Mouse (Mus musculus): ENCODE data around the gene Phactr2. TPM values are rescaled to one million over a fixed set of nuclear protein-coding genes. Genes with fewer than 3 reads are reported as not detected.

The Phactr2 gene
- polyA plus RNA-seq, 1 experiment from 2014 or later: 24.0 TPM

DNA sequence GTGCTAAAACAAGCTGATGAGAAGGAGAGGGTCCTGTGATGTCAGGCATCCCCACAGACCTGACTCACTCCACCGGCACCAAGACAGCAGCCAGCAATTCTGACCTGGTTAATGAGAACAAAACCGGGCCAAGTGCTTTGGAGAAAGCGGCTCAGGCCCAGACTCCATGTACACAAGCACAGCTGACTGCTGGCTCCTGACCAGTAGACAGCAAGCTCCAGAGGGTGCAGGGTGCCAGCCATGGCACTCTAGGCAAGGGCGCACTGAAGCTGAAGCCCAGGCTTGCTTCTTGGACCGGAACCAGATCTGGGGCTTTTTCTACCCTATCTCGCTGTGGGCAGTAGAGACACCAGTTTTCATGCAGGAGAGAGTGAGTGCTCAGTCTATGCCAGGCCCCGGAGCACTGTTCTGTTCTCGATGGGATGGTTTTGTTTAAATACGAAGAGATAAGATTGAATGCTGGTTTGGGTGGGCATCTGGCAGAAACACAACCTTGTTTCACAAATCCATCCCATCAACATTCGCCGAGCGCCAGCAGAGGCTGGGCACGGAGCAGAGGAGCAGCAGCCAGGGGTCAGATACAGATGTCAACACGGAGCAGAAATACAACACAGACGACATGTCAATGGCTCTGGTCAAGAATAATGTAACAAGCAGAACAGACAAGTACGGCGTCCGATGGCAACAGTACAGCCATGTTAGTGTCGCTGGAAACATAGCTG is 61.8 kb downstream of the Phactr2 start:
- WGBS: 92% methylated on average over 19 of the region's 19 CpGs
- H3K27me3 ChIP-seq (ENCODE audit: control insufficient read depth, insufficient read depth, low read length): no peaks in the 10 kb centered on the region
- H3K4me2 ChIP-seq (ENCODE audit: low read depth, low read length): no peak overlapping the region
- H3K36me3 ChIP-seq (replicated peaks; ENCODE audit: control insufficient read depth, insufficient read depth, low read depth, low read length): no peaks in the 10 kb centered on the region
- H3K9me3 ChIP-seq (replicated peaks; ENCODE audit: control insufficient read depth, low read length): no peaks in the 10 kb centered on the region
- no peaks in the 10 kb centered on the region for H3K4me1 ChIP-seq (ENCODE audit: control insufficient read depth, insufficient read depth, low read length)
- no peak overlapping the region for H3K9ac ChIP-seq (replicated peaks; ENCODE audit: low read length)
- no peak overlapping the region for H3K27ac ChIP-seq (replicated peaks; ENCODE audit: low read depth, low read length)
- DNase-seq (ENCODE audit: low spot score) (no peak), ATAC-seq (replicated peaks; ENCODE audit: insufficient number of reproducible peaks, low FRiP score, low TSS enrichment, low read depth) (no peak)
- H3K4me3 ChIP-seq (ENCODE audit: low read depth, low read length): no peak overlapping the region

GRCm38 (mm10) chr10:13411056-13411455 is 63.2 kb downstream of the Phactr2 start:
- H3K4me2 ChIP-seq (ENCODE audit: low read depth, low read length): no peak overlapping the region
- no peaks in the 10 kb centered on the region for H3K36me3 ChIP-seq (replicated peaks; ENCODE audit: control insufficient read depth, insufficient read depth, low read depth, low read length)
- H3K27ac ChIP-seq (replicated peaks; ENCODE audit: low read depth, low read length): no peak overlapping the region
- no peaks in the 10 kb centered on the region for H3K4me1 ChIP-seq (ENCODE audit: control insufficient read depth, insufficient read depth, low read length)
- H3K27me3 ChIP-seq (ENCODE audit: control insufficient read depth, insufficient read depth, low read length): no peaks in the 10 kb centered on the region
- 88% methylated on average over 3 of the region's 3 CpGs for WGBS
- ATAC-seq (replicated peaks; ENCODE audit: insufficient number of reproducible peaks, low FRiP score, low TSS enrichment, low read depth): no peak
- H3K9ac ChIP-seq (replicated peaks; ENCODE audit: low read length): no peak overlapping the region
- no peaks in the 10 kb centered on the region for H3K9me3 ChIP-seq (replicated peaks; ENCODE audit: control insufficient read depth, low read length)
- H3K4me3 ChIP-seq (ENCODE audit: low read depth, low read length): no peak overlapping the region
- DNase-seq (ENCODE audit: low spot score): no peak

GRCm38 (mm10) chr10:13401971-13402370 is 72.2 kb downstream of the Phactr2 start:
- DNase-seq (ENCODE audit: low spot score) (no peak), ATAC-seq (replicated peaks; ENCODE audit: insufficient number of reproducible peaks, low FRiP score, low TSS enrichment, low read depth) (no peak)
- 70% methylated on average over 1 of the region's 1 CpGs for WGBS

GRCm38 (mm10) chr10:13395753-13396152 is 78.5 kb downstream of the Phactr2 start:
- Histone ChIP-seq H3K27ac (replicated peaks; ENCODE audit: low read depth, low read length) (no peak overlapping the region), H3K4me2 (ENCODE audit: low read depth, low read length) (no peak overlapping the region), H3K9ac (replicated peaks; ENCODE audit: low read length) (no peak overlapping the region), H3K4me1 (ENCODE audit: control insufficient read depth, insufficient read depth, low read length) (no peaks in the 10 kb centered on the region), H3K27me3 (ENCODE audit: control insufficient read depth, insufficient read depth, low read length) (no peaks in the 10 kb centered on the region), H3K4me3 (ENCODE audit: low read depth, low read length) (no peak overlapping the region), H3K9me3 (replicated peaks; ENCODE audit: control insufficient read depth, low read length) (no peaks in the 10 kb centered on the region), H3K36me3 (replicated peaks; ENCODE audit: control insufficient read depth, insufficient read depth, low read depth, low read length) (no peaks in the 10 kb centered on the region)
- ATAC-seq (replicated peaks; ENCODE audit: insufficient number of reproducible peaks, low FRiP score, low TSS enrichment, low read depth) (no peak), DNase-seq (ENCODE audit: low spot score) (no peak)
- 91% methylated on average over 3 of the region's 3 CpGs for WGBS

More at GRCm38 (mm10) chr10:13401971-13402370, 72.2 kb downstream of the Phactr2 start:
- H3K4me1 ChIP-seq (ENCODE audit: control insufficient read depth, insufficient read depth, low read length): no peaks in the 10 kb centered on the region
- no peaks in the 10 kb centered on the region for H3K36me3 ChIP-seq (replicated peaks; ENCODE audit: control insufficient read depth, insufficient read depth, low read depth, low read length)
- H3K27me3 ChIP-seq (ENCODE audit: control insufficient read depth, insufficient read depth, low read length): no peaks in the 10 kb centered on the region
- H3K9ac ChIP-seq (replicated peaks; ENCODE audit: low read length): no peak overlapping the region
- no peak overlapping the region for H3K4me3 ChIP-seq (ENCODE audit: low read depth, low read length)
- H3K27ac ChIP-seq (replicated peaks; ENCODE audit: low read depth, low read length): no peak overlapping the region
- H3K9me3 ChIP-seq (replicated peaks; ENCODE audit: control insufficient read depth, low read length): no peaks in the 10 kb centered on the region
- no peak overlapping the region for H3K4me2 ChIP-seq (ENCODE audit: low read depth, low read length)

DNA sequence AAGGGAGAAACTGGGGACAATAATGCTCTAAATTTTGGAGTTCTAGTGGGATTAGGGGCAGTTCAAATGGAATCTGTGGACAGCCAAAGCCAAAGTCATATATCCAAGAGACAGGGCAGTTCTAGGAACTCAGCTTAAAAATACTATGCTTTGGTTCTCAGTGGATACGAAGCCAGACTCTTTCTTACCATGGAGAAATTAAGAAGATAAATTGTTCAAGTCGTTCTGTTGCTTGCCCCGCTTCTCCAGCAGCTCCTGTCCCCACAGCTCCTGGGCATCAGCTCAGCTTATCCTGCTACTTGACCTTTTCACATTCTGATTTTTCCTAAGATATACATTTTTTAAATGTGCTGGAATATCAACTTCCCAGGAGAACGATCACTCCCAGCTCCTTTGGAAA is 80.2 kb downstream of the Phactr2 start:
- WGBS: 86% methylated on average over 4 of the region's 4 CpGs

GRCm38 (mm10) chr10:13388116-13388922 is 85.9 kb downstream of the Phactr2 start:
- peak overlapping the region; percentile 19 for H3K4me2 ChIP-seq (ENCODE audit: low read depth, low read length)
- 18% methylated on average over 11 of the region's 11 CpGs for WGBS
- no peak for ATAC-seq (replicated peaks; ENCODE audit: insufficient number of reproducible peaks, low FRiP score, low TSS enrichment, low read depth)
- H3K4me1 ChIP-seq (ENCODE audit: control insufficient read depth, insufficient read depth, low read length): no peaks in the 10 kb centered on the region
- no peak overlapping the region for H3K27ac ChIP-seq (replicated peaks; ENCODE audit: low read depth, low read length)
- H3K4me3 ChIP-seq (ENCODE audit: low read depth, low read length): no peak overlapping the region
- peak; percentile 36 for DNase-seq (ENCODE audit: low spot score)
- H3K9ac ChIP-seq (replicated peaks; ENCODE audit: low read length): 0 out of 2 replicates have a peak overlapping the region, but pooled peaks have one; percentile 13
- H3K9me3 ChIP-seq (replicated peaks; ENCODE audit: control insufficient read depth, low read length): no peaks in the 10 kb centered on the region
- H3K36me3 ChIP-seq (replicated peaks; ENCODE audit: control insufficient read depth, insufficient read depth, low read depth, low read length): no peaks in the 10 kb centered on the region
- no peaks in the 10 kb centered on the region for H3K27me3 ChIP-seq (ENCODE audit: control insufficient read depth, insufficient read depth, low read length)

More for the DNA sequence above, 80.2 kb downstream of the Phactr2 start:
- H3K27ac ChIP-seq (replicated peaks; ENCODE audit: low read depth, low read length): no peak overlapping the region
- H3K27me3 ChIP-seq (ENCODE audit: control insufficient read depth, insufficient read depth, low read length): no peaks in the 10 kb centered on the region
- no peak overlapping the region for H3K4me2 ChIP-seq (ENCODE audit: low read depth, low read length)
- H3K4me3 ChIP-seq (ENCODE audit: low read depth, low read length): no peak overlapping the region
- ATAC-seq (replicated peaks; ENCODE audit: insufficient number of reproducible peaks, low FRiP score, low TSS enrichment, low read depth): no peak
- H3K4me1 ChIP-seq (ENCODE audit: control insufficient read depth, insufficient read depth, low read length): no peaks in the 10 kb centered on the region
- no peak for DNase-seq (ENCODE audit: low spot score)
- no peaks in the 10 kb centered on the region for H3K9me3 ChIP-seq (replicated peaks; ENCODE audit: control insufficient read depth, low read length)
- no peaks in the 10 kb centered on the region for H3K36me3 ChIP-seq (replicated peaks; ENCODE audit: control insufficient read depth, insufficient read depth, low read depth, low read length)
- H3K9ac ChIP-seq (replicated peaks; ENCODE audit: low read length): no peak overlapping the region

GRCm38 (mm10) chr10:13384866-13385265 is 89.3 kb downstream of the Phactr2 start:
- H3K4me2 ChIP-seq (ENCODE audit: low read depth, low read length): no peak overlapping the region
- H3K9ac ChIP-seq (replicated peaks; ENCODE audit: low read length): no peak overlapping the region
- no peaks in the 10 kb centered on the region for H3K9me3 ChIP-seq (replicated peaks; ENCODE audit: control insufficient read depth, low read length)
- H3K36me3 ChIP-seq (replicated peaks; ENCODE audit: control insufficient read depth, insufficient read depth, low read depth, low read length): no peaks in the 10 kb centered on the region
- no peak overlapping the region for H3K27ac ChIP-seq (replicated peaks; ENCODE audit: low read depth, low read length)
- DNase-seq (ENCODE audit: low spot score): peak; percentile 58
- WGBS: 29% methylated on average over 3 of the region's 3 CpGs
- no peak for ATAC-seq (replicated peaks; ENCODE audit: insufficient number of reproducible peaks, low FRiP score, low TSS enrichment, low read depth)
- H3K4me1 ChIP-seq (ENCODE audit: control insufficient read depth, insufficient read depth, low read length): no peaks in the 10 kb centered on the region
- H3K27me3 ChIP-seq (ENCODE audit: control insufficient read depth, insufficient read depth, low read length): no peaks in the 10 kb centered on the region
- no peak overlapping the region for H3K4me3 ChIP-seq (ENCODE audit: low read depth, low read length)

- ATAC-seq (replicated peaks; ENCODE audit: insufficient number of reproducible peaks, low FRiP score, low TSS enrichment, low read depth) (no peak), DNase-seq (ENCODE audit: low spot score) (no peak)
- Histone ChIP-seq H3K9me3 (replicated peaks; ENCODE audit: control insufficient read depth, low read length) (no peaks in the 10 kb centered on the region), H3K27ac (replicated peaks; ENCODE audit: low read depth, low read length) (no peak overlapping the region), H3K4me2 (ENCODE audit: low read depth, low read length) (no peak overlapping the region), H3K9ac (replicated peaks; ENCODE audit: low read length) (no peak overlapping the region), H3K36me3 (replicated peaks; ENCODE audit: control insufficient read depth, insufficient read depth, low read depth, low read length) (no peaks in the 10 kb centered on the region), H3K4me3 (ENCODE audit: low read depth, low read length) (no peak overlapping the region), H3K27me3 (ENCODE audit: control insufficient read depth, insufficient read depth, low read length) (no peaks in the 10 kb centered on the region), H3K4me1 (ENCODE audit: control insufficient read depth, insufficient read depth, low read length) (no peaks in the 10 kb centered on the region)
- 73% methylated on average over 1 of the region's 1 CpGs for WGBS
Observed at GRCm38 (mm10) chr10:13377895-13378294, 96.3 kb downstream of the Phactr2 start.
